Mouse (Mus musculus) cerebellum, postnatal 36 days (tissue): Measurements from ENCODE around the gene Coasy.

Source experiments
- DNase-seq, 2 experiments: peaks; one replicate each; pipeline ENCODE4 v3.0.0; 2021 to 2022; ENCODE audit warnings: mixed read lengths in 2 of 2

The Coasy gene

GRCm38 (mm10) chr11:101082208-101083082 is at the start of gene Coasy:
Gene Coasy (plus strand): TSS chr11:101082565.
- DNase-seq = peak; percentile 87 to 88

DNA sequence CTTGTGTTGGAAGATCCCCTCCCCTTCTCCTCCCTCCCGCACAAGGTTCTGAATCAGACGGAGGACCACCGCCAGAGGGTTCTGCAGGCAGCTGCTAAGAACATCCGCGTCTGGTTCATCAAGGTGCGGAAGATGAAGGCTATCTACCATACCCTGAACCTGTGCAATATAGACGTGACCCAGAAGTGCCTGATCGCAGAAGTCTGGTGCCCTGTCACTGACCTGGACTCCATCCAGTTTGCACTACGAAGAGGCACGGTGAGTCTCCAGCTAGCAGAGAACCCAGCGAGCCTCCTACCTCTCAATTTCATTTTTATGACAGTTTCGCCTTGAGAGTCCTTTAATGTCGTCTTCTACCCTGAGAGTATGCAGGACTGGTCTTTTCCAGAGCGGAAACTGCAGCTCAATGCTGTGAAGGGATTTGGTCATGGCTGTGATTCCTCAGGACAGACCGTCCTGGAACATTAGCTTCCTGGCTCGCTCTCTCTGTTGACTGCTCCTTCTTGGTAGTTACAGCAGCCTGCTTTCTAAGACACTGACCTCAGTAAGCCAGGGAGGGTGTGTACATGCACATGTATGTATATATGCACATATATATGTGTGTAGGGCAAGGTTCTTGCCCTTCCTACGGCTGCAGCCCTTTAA is 48.4 kb upstream of the Coasy start:
- DNase-seq = no peak

DNA sequence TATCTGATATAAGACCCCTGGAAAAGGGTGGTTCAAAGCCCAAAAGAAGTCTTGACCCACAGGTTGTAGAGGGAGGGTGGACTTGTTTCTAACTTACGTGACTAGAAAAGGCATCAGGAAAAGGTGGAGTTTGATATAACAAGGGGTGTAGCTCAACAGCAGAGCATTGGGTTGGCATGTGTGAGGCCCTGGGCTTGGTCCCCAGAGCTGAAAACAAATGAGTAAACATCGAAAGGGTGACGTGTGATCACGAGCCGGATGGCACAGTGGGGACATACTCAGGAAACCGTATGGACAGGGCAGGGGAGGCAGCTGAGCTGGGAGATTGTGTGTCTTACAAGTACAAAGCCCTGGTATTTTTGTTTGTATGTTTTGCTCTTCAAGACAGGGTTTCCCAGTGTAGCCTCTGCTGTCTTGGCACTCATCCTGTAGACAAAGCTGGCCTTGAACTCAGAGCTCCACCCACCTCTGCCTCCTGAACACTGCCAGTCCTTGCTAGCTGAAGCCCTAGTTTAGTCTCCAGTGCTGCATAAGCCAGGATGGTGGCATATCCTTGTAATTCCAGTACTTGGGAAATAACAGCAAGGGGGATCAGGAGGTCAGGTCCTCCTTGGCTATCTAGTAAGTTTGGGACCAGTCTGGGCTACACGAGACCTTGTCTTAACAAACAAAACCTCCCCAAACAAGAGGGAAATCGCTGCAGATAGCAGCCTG is 47.6 kb upstream of the Coasy start:
- DNase-seq = no peak

DNA sequence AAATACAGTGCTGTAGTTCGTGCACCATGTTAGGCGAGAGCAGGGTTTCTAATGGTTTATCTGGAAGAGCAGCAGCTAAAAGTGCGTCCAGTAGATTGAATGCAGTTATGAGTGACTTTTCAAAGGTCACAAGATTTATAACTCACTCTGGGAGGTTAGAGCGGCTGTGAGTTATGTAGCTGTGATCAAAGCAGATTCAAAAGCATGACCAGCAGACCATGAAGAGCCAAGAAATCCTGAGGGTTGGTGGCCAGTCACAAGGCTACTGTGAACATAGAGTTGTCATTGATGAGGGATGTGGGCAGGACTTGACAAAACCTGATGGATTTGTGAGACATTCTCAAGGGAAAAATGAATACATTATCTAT is 47.1 kb upstream of the Coasy start:
- DNase-seq = no peak

- no peak for DNase-seq
These were observed 44.6 kb upstream of the Coasy start for GRCm38 (mm10) chr11:101037795-101038194.

DNA sequence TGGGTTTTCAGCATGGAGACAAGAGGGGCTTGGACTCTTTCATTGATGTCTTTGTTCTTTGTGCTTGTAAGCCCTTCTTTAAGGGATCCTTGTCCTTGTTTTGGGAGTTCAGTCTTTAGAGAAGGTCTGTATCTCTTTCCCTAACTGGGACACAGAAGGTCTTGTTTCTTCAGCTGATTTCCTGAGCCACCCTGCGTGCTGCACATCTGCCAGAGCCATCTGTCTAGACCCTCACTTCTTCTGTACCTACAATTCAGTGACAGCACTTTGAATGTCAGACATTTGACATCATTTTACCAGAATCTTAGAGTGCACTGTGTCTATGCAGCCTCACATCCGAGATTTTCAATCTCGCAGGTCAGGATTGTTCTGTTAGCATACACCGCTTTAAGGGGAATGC is 36.5 kb upstream of the Coasy start:
- no peak for DNase-seq

GRCm38 (mm10) chr11:101046440-101046839 is 35.9 kb upstream of the Coasy start:
- no peak for DNase-seq

GRCm38 (mm10) chr11:101047502-101047901 is 34.9 kb upstream of the Coasy start:
- DNase-seq = no peak

DNA sequence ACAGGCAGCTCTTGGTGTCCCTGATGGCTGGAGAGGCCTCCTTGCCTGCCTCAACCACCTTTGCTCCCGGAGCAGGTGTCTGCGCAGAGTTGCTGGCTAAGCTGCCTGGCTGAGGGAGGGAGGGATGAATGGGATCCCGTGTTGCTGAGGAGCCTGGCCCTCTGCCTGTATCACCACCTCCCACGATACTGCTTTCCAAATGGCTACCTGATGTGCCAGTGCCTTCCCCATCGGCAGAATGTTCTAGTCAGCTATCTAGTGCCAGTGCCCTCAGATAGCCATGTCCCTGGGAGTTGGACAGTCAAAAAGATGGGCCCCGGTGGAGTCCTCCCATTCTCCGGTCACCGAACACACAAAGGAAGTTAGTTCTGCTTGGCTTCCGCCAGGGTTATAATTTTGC is 32.0 kb upstream of the Coasy start:
- DNase-seq = peak; percentile 65 to 70

- DNase-seq = peak; percentile 43 to 45
These were observed 31.3 kb upstream of the Coasy start for GRCm38 (mm10) chr11:101051051-101051493.

- peak in 1 of 2 experiments; percentile 41 for DNase-seq
These were observed 30.7 kb upstream of the Coasy start for GRCm38 (mm10) chr11:101051617-101052016.

DNA sequence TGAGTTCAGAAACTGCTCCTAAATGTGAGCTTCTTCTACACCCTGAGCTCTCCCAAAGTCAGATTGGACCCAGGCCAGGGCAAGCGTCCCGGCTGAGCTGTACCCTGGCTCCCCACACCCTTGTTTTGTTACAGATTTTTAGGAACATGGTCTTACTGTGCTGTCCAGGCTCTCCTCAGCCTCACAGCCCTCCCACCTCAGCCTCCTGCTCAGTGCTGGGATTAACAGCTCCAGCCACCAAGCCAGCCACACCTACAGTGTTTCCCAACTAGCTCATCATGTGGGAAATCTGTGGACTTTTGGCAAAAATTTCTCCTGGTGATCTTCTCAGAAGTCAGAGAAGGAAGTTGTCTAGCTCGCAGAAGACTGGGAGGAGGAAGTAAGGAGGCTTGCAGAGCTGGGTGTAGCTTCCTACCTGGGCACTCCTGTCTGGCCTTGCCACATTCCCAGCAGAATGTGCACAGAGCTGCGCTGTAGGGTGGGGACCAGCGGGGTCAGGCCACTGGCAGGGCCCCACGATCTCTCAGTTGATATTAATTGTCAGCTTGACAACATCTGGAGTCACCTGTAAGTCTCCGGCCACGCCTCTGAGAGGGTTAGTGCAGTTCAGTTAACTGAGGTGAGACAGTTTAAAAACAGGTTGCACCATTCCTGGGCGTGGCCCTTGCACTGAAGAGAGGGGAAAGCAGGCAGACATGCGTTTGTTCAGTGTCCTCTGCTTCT is 29.5 kb upstream of the Coasy start:
- DNase-seq = no peak

- no peak for DNase-seq
These were observed 28.4 kb upstream of the Coasy start for GRCm38 (mm10) chr11:101053974-101054373.

DNA sequence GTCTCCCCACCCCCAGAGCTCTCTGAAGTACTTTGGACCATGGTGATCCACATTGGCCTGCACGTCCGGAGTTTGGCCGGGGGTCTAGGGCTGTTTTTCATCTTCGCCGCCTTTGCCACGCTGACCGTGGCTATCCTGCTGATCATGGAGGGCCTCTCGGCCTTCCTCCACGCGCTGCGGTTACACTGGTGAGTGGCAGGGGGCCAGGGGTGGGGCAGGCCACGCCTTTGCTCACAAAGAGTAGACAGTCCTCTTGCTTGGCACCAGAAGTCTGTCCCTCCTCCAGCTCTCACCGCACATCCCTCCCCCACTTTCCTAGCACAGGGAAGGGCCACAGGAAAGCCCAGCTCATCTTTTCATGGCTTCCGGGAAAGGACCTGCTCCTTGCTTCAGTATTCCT is 26.9 kb upstream of the Coasy start:
- DNase-seq = no peak

- no peak for DNase-seq
These were observed 25.5 kb upstream of the Coasy start for GRCm38 (mm10) chr11:101056885-101057284.

- peak; percentile 89 to 95 for DNase-seq
These were observed 24.5 kb upstream of the Coasy start for GRCm38 (mm10) chr11:101057860-101058259.

DNA sequence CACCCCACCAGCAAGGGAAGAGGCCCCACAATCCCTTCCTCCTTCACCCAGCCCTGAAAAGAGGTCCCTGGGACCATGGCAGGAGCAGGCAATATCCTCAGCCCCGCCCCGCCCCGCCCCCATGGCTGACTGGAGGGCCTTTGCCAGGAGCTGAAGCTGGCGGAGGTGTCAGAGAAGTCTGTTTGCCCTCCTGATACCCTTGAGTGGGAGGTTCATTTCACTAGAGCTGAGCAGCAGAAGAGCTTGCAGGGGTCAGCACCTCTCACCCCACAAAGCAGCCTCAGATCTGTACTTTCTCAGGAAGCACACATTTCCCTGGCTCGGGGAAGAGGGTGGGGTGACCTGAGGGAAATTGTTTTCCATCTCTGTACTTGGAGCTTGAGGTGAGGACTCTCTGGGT is 23.6 kb upstream of the Coasy start:
- no peak for DNase-seq

GRCm38 (mm10) chr11:101059473-101059872 is 22.9 kb upstream of the Coasy start:
- DNase-seq = no peak

DNA sequence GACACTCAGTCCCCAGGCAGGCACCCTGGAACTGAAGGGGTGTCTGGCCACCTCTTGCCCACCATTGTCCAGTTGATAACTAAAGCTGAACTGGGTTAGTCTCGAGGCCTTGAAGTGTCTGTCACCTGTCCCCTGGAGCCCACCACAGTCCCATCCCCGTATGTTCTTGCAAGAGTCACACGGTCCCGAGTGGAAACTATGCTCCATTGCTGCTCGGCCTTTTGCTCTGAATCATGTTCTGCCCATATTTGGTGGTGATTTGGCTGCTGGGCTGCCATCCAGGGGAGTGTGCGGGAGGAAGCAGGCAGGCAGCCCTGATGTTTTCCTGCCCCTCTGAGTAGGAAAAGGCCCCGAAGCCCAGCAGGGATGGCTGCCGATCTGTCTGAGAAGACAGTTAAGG is 22.2 kb upstream of the Coasy start:
- peak; percentile 57 to 67 for DNase-seq

GRCm38 (mm10) chr11:101061049-101061448 is 21.3 kb upstream of the Coasy start:
- DNase-seq = no peak

GRCm38 (mm10) chr11:101062165-101062884 is 20.0 kb upstream of the Coasy start:
- DNase-seq = no peak
